Mouse (Mus musculus): Measurements from ENCODE around the gene Thoc3. TPM values are rescaled to one million over a fixed set of nuclear protein-coding genes. Genes with fewer than 3 reads are reported as not detected.

Thoc3 gene
- polyA plus RNA-seq, 1 experiment from 2014 or later, result 153 TPM

- no peak for DNase-seq (ENCODE audit: low spot score)
- Histone ChIP-seq H3K9me3 (ENCODE audit: control insufficient read depth, low read length) (no peaks in the 10 kb centered on the region), H3K4me2 (ENCODE audit: low read depth) (no peak overlapping the region), H3K4me1 (ENCODE audit: control insufficient read depth, insufficient read depth, low read length) (no peaks in the 10 kb centered on the region), H3K27me3 (ENCODE audit: control insufficient read depth, insufficient read depth, low read length) (no peaks in the 10 kb centered on the region), H3K4me3 (ENCODE audit: low read depth, low read length) (no peak overlapping the region), H3K9ac (ENCODE audit: low read length) (no peak overlapping the region), H3K27ac (ENCODE audit: low read depth, low read length) (no peak overlapping the region), H3K36me3 (ENCODE audit: control insufficient read depth, insufficient read depth, low read length) (no peaks in the 10 kb centered on the region)
- 86% methylated on average over 6 of the region's 6 CpGs for WGBS
- ATAC-seq (ENCODE audit: insufficient read depth, low FRiP score, low TSS enrichment), result no peak
These were observed 22.7 kb upstream of the Thoc3 start for GRCm38 (mm10) chr13:54491381-54491780.

- H3K4me3 ChIP-seq (ENCODE audit: low read depth, low read length), result no peak overlapping the region
- no peaks in the 10 kb centered on the region for H3K36me3 ChIP-seq (ENCODE audit: control insufficient read depth, insufficient read depth, low read length)
- ATAC-seq (ENCODE audit: insufficient read depth, low FRiP score, low TSS enrichment), result no peak
- 79% methylated on average over 5 of the region's 5 CpGs for WGBS
- H3K9ac ChIP-seq (ENCODE audit: low read length), result no peak overlapping the region
- DNase-seq (ENCODE audit: low spot score), result no peak
- no peaks in the 10 kb centered on the region for H3K9me3 ChIP-seq (ENCODE audit: control insufficient read depth, low read length)
- H3K4me2 ChIP-seq (ENCODE audit: low read depth), result no peak overlapping the region
- no peaks in the 10 kb centered on the region for H3K27me3 ChIP-seq (ENCODE audit: control insufficient read depth, insufficient read depth, low read length)
- no peaks in the 10 kb centered on the region for H3K4me1 ChIP-seq (ENCODE audit: control insufficient read depth, insufficient read depth, low read length)
- H3K27ac ChIP-seq (ENCODE audit: low read depth, low read length), result no peak overlapping the region
These were observed 21.8 kb upstream of the Thoc3 start for GRCm38 (mm10) chr13:54490411-54490810.

- DNase-seq (ENCODE audit: low spot score), result no peak
- no peak overlapping the region for H3K27ac ChIP-seq (ENCODE audit: low read depth, low read length)
- no peaks in the 10 kb centered on the region for H3K9me3 ChIP-seq (ENCODE audit: control insufficient read depth, low read length)
- H3K4me3 ChIP-seq (ENCODE audit: low read depth, low read length), result no peak overlapping the region
- no peaks in the 10 kb centered on the region for H3K27me3 ChIP-seq (ENCODE audit: control insufficient read depth, insufficient read depth, low read length)
- H3K4me1 ChIP-seq (ENCODE audit: control insufficient read depth, insufficient read depth, low read length), result no peaks in the 10 kb centered on the region
- no peaks in the 10 kb centered on the region for H3K36me3 ChIP-seq (ENCODE audit: control insufficient read depth, insufficient read depth, low read length)
- H3K4me2 ChIP-seq (ENCODE audit: low read depth), result no peak overlapping the region
- 85% methylated on average over 14 of the region's 14 CpGs for WGBS
- ATAC-seq (ENCODE audit: insufficient read depth, low FRiP score, low TSS enrichment), result no peak
- H3K9ac ChIP-seq (ENCODE audit: low read length), result no peak overlapping the region
These were observed 12.8 kb upstream of the Thoc3 start for GRCm38 (mm10) chr13:54481498-54481897.

- no peak for ATAC-seq (ENCODE audit: insufficient read depth, low FRiP score, low TSS enrichment)
These were observed 10.6 kb upstream of the Thoc3 start for GRCm38 (mm10) chr13:54479286-54479685.

GRCm38 (mm10) chr13:54475702-54476101 lies 7.1 kb upstream of the Thoc3 start:
- 81% methylated on average over 5 of the region's 5 CpGs for WGBS
- ATAC-seq (ENCODE audit: insufficient read depth, low FRiP score, low TSS enrichment), result no peak

More at GRCm38 (mm10) chr13:54479286-54479685, 10.6 kb upstream of the Thoc3 start:
- 69% methylated on average over 3 of the region's 3 CpGs for WGBS
- H3K9ac ChIP-seq (ENCODE audit: low read length), result no peak overlapping the region
- no peak overlapping the region for H3K27ac ChIP-seq (ENCODE audit: low read depth, low read length)
- DNase-seq (ENCODE audit: low spot score), result no peak
- H3K4me3 ChIP-seq (ENCODE audit: low read depth, low read length), result no peak overlapping the region
- H3K36me3 ChIP-seq (ENCODE audit: control insufficient read depth, insufficient read depth, low read length), result no peaks in the 10 kb centered on the region
- H3K4me1 ChIP-seq (ENCODE audit: control insufficient read depth, insufficient read depth, low read length), result no peaks in the 10 kb centered on the region
- no peaks in the 10 kb centered on the region for H3K9me3 ChIP-seq (ENCODE audit: control insufficient read depth, low read length)
- no peak overlapping the region for H3K4me2 ChIP-seq (ENCODE audit: low read depth)
- H3K27me3 ChIP-seq (ENCODE audit: control insufficient read depth, insufficient read depth, low read length), result no peaks in the 10 kb centered on the region

GRCm38 (mm10) chr13:54474996-54475395 lies 6.3 kb upstream of the Thoc3 start:
- Histone ChIP-seq H3K4me3 (ENCODE audit: low read depth, low read length) (no peak overlapping the region), H3K4me2 (ENCODE audit: low read depth) (no peak overlapping the region), H3K9ac (ENCODE audit: low read length) (no peak overlapping the region), H3K27ac (ENCODE audit: low read depth, low read length) (no peak overlapping the region), H3K9me3 (ENCODE audit: control insufficient read depth, low read length) (no peaks in the 10 kb centered on the region), H3K36me3 (ENCODE audit: control insufficient read depth, insufficient read depth, low read length) (no peaks in the 10 kb centered on the region), H3K4me1 (ENCODE audit: control insufficient read depth, insufficient read depth, low read length) (no peaks in the 10 kb centered on the region), H3K27me3 (ENCODE audit: control insufficient read depth, insufficient read depth, low read length) (no peaks in the 10 kb centered on the region)
- ATAC-seq (ENCODE audit: insufficient read depth, low FRiP score, low TSS enrichment), result no peak
- WGBS, result 64% methylated on average over 2 of the region's 2 CpGs
- DNase-seq (ENCODE audit: low spot score), result no peak

More at GRCm38 (mm10) chr13:54475702-54476101, 7.1 kb upstream of the Thoc3 start:
- Histone ChIP-seq H3K9ac (ENCODE audit: low read length) (no peak overlapping the region), H3K36me3 (ENCODE audit: control insufficient read depth, insufficient read depth, low read length) (no peaks in the 10 kb centered on the region), H3K27ac (ENCODE audit: low read depth, low read length) (no peak overlapping the region), H3K4me1 (ENCODE audit: control insufficient read depth, insufficient read depth, low read length) (no peaks in the 10 kb centered on the region), H3K4me2 (ENCODE audit: low read depth) (no peak overlapping the region), H3K9me3 (ENCODE audit: control insufficient read depth, low read length) (no peaks in the 10 kb centered on the region), H3K27me3 (ENCODE audit: control insufficient read depth, insufficient read depth, low read length) (no peaks in the 10 kb centered on the region), H3K4me3 (ENCODE audit: low read depth, low read length) (no peak overlapping the region)
- no peak for DNase-seq (ENCODE audit: low spot score)

- Histone ChIP-seq H3K27me3 (ENCODE audit: control insufficient read depth, insufficient read depth, low read length) (no peaks in the 10 kb centered on the region), H3K4me1 (ENCODE audit: control insufficient read depth, insufficient read depth, low read length) (peaks cover 3% of the 10 kb centered on the region; the same call in 1 of the 2 replicates), H3K36me3 (ENCODE audit: control insufficient read depth, insufficient read depth, low read length) (no peaks in the 10 kb centered on the region), H3K4me3 (ENCODE audit: low read depth, low read length) (no peak overlapping the region), H3K9me3 (ENCODE audit: control insufficient read depth, low read length) (no peaks in the 10 kb centered on the region), H3K9ac (ENCODE audit: low read length) (no peak overlapping the region), H3K27ac (ENCODE audit: low read depth, low read length) (no peak overlapping the region), H3K4me2 (ENCODE audit: low read depth) (no peak overlapping the region)
- whole genome bisulfite sequencing, result 81% methylated on average over 4 of the region's 4 CpGs
- no peak for ATAC-seq (ENCODE audit: insufficient read depth, low FRiP score, low TSS enrichment)
- no peak for DNase-seq (ENCODE audit: low spot score)
These were observed 3.3 kb upstream of the Thoc3 start for GRCm38 (mm10) chr13:54471967-54472366.

GRCm38 (mm10) chr13:54469012-54469354 lies 334 bp upstream of the Thoc3 start:
- peak overlapping the region; percentile 79 for H3K4me3 ChIP-seq (ENCODE audit: low read depth, low read length)
- no peaks in the 10 kb centered on the region for H3K27me3 ChIP-seq (ENCODE audit: control insufficient read depth, insufficient read depth, low read length)
- H3K4me1 ChIP-seq (ENCODE audit: control insufficient read depth, insufficient read depth, low read length), result peaks cover 3% of the 10 kb centered on the region; the same call in 1 of the 2 replicates
- H3K36me3 ChIP-seq (ENCODE audit: control insufficient read depth, insufficient read depth, low read length), result peaks cover 21% of the 10 kb centered on the region
- ATAC-seq (ENCODE audit: insufficient read depth, low FRiP score, low TSS enrichment) (peak; percentile 69; the same call in 1 of the 2 replicates), DNase-seq (ENCODE audit: low spot score) (no peak)
- 18% methylated on average over 4 of the region's 4 CpGs for WGBS
- H3K4me2 ChIP-seq (ENCODE audit: low read depth), result 0 out of 2 replicates have a peak overlapping the region, but pooled peaks have one; percentile 28
- H3K9ac ChIP-seq (ENCODE audit: low read length), result no peak overlapping the region; the same call in 1 of the 2 replicates
- H3K9me3 ChIP-seq (ENCODE audit: control insufficient read depth, low read length), result 0 out of 2 replicates have a peak, but pooled peaks cover 2% of the 10 kb centered on the region
- no peak overlapping the region for H3K27ac ChIP-seq (ENCODE audit: low read depth, low read length)

- H3K27me3 ChIP-seq (ENCODE audit: control insufficient read depth, insufficient read depth, low read length), result no peaks in the 10 kb centered on the region
- no peaks in the 10 kb centered on the region for H3K4me1 ChIP-seq (ENCODE audit: control insufficient read depth, insufficient read depth, low read length)
- no peak overlapping the region for H3K27ac ChIP-seq (ENCODE audit: low read depth, low read length)
- H3K9me3 ChIP-seq (ENCODE audit: control insufficient read depth, low read length), result no peaks in the 10 kb centered on the region
- no peak overlapping the region for H3K4me3 ChIP-seq (ENCODE audit: low read depth, low read length)
- 93% methylated on average over 4 of the region's 4 CpGs for WGBS
- no peak overlapping the region for H3K4me2 ChIP-seq (ENCODE audit: low read depth)
- H3K9ac ChIP-seq (ENCODE audit: low read length), result no peak overlapping the region
- peaks cover 29% of the 10 kb centered on the region for H3K36me3 ChIP-seq (ENCODE audit: control insufficient read depth, insufficient read depth, low read length)
- ATAC-seq (ENCODE audit: insufficient read depth, low FRiP score, low TSS enrichment) (no peak), DNase-seq (ENCODE audit: low spot score) (no peak)
These were observed 9.4 kb downstream of the Thoc3 start for GRCm38 (mm10) chr13:54459282-54459681.

Data from neural tube, embryonic 11.5 days (tissue).